Mouse (Mus musculus): Measurements from ENCODE around the gene Defa22.
"Not testable (repeated sequence)": the region's sequence is repeated elsewhere in the genome, so short reads cannot be mapped to it uniquely, and the experiment has no call there.

The Defa22 gene

DNA sequence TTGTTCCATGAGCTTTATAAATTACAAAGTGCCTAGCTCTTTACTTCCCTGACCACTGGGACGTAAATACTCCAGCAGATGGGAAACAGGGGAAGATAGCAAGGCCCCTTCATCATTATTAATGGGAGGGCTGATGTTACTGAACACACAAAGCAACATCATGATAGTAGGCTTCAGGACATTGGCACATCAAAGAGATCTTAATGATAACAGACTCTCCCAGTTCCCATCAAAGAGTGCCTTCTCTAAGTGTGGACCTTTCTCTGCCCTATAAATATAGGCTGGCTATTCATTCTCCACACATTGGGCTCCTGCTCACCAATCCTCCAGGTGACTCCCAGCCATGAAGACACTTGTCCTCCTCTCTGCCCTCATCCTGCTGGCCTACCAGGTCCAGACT lies at the start of gene Defa22:
TSS of gene Defa22 (plus strand) at position 301 of the 400 bp plus-strand sequence.
- not testable (repeated sequence) for DNase-seq (ENCODE audit: low read depth, low spot score)

- DNase-seq (ENCODE audit: low read depth, low spot score): not testable (repeated sequence)
Observed at GRCm38 (mm10) chr8:21134342-21134741, 27.7 kb upstream of the Defa22 start, which contains the start of gene Defa30. Gene Defa30 (plus strand): TSS chr8:21134642.

GRCm38 (mm10) chr8:21191314-21191713 lies 29.2 kb downstream of the Defa22 start, which contains the start of gene Defa31:
Gene Defa31 (plus strand): TSS chr8:21191614.
- DNase-seq (ENCODE audit: low read depth, low spot score): not testable (repeated sequence)

DNA sequence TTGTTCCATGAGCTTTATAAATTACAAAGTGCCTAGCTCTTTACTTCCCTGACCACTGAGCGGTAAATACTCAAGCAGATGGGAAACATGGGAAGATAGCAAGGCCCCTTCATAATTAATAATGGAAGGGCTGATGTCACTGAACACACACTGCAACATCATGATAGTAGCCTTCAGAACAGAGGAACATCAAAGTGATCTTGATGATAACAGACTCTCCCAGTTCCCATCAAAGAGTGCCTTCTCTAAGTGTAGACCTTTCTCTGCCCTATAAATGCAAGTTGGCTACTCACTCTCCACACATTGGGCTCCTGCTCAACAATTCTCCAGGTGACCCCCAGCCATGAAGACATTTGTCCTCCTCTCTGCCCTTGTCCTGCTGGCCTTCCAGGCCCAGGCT lies 39.2 kb downstream of the Defa22 start, which contains the start of gene Gm15293:
TSS of gene Gm15293 (plus strand) at position 301 of the 400 bp plus-strand sequence.
- DNase-seq (ENCODE audit: low read depth, low spot score): not testable (repeated sequence)
